Mouse (Mus musculus) erythroblast, adult 5-6 weeks (primary cell): Measurements from ENCODE around the gene Astn2. TPM values are rescaled to one million over a fixed set of nuclear protein-coding genes. Genes with fewer than 3 reads are reported as not detected.
"Not testable (repeated sequence)": the region's sequence is repeated elsewhere in the genome, so short reads cannot be mapped to it uniquely, and the experiment has no call there.

ENCODE experiments used
- ATAC-seq: replicated peaks from 2 replicates; pipeline ENCODE4 v1.8.0; 2016; ENCODE audit warnings: moderate number of reproducible peaks, mild to moderate bottlenecking, moderate TSS enrichment, inconsistent platforms; ENCODE audit not compliant: poor library complexity, low FRiP score, severe bottlenecking
- total RNA-seq, 2 experiments: library from RNA; stranded (forward) in 1 of 2; stranded (reverse) in 1 of 2; fragments of 150-400 nt in 1 of 2; fragments of 200-764, 138-1000 nt in 1 of 2; gene quantifications; 2 replicates each; pipeline versions ENCODE4 v1.2.3 to v1.2.4; 2015 to 2017; ENCODE audit warnings: low replicate concordance in 2 of 2

The Astn2 gene
- total RNA-seq, 2 experiments from 2014 or later: not detected

- ATAC-seq: no peak
Observed at GRCm38 (mm10) chr4:65699743-65700361, 704.6 kb downstream of the Astn2 start.

- ATAC-seq: no peak
Observed at GRCm38 (mm10) chr4:65695241-65695640, 709.2 kb downstream of the Astn2 start.

GRCm38 (mm10) chr4:65694011-65694410 is 710.4 kb downstream of the Astn2 start:
- ATAC-seq: no peak

- ATAC-seq: no peak
Observed at GRCm38 (mm10) chr4:65687006-65687723, 717.2 kb downstream of the Astn2 start.

GRCm38 (mm10) chr4:65686258-65687005 is 718.0 kb downstream of the Astn2 start:
- ATAC-seq: no peak

GRCm38 (mm10) chr4:65684401-65684800 is 720.0 kb downstream of the Astn2 start:
- ATAC-seq: no peak

GRCm38 (mm10) chr4:65679786-65680185 is 724.6 kb downstream of the Astn2 start:
- not testable (repeated sequence) for ATAC-seq

- no peak for ATAC-seq
Observed at GRCm38 (mm10) chr4:65678929-65679328, 725.5 kb downstream of the Astn2 start.

GRCm38 (mm10) chr4:65678495-65678894 is 725.9 kb downstream of the Astn2 start:
- ATAC-seq: no peak

- ATAC-seq: no peak
Observed at GRCm38 (mm10) chr4:65674267-65674978, 730.0 kb downstream of the Astn2 start.

- no peak for ATAC-seq
Observed at GRCm38 (mm10) chr4:65673418-65673933, 730.9 kb downstream of the Astn2 start.

GRCm38 (mm10) chr4:65672294-65672693 is 732.1 kb downstream of the Astn2 start:
- no peak for ATAC-seq

- no peak for ATAC-seq
Observed at GRCm38 (mm10) chr4:65671585-65672184, 732.7 kb downstream of the Astn2 start.

GRCm38 (mm10) chr4:65667030-65667610 is 737.3 kb downstream of the Astn2 start:
- ATAC-seq: no peak

- ATAC-seq: no peak
Observed at GRCm38 (mm10) chr4:65663176-65663575, 741.2 kb downstream of the Astn2 start.

- ATAC-seq: no peak
Observed at GRCm38 (mm10) chr4:65654723-65655122, 749.7 kb downstream of the Astn2 start.

- no peak for ATAC-seq
Observed at GRCm38 (mm10) chr4:65642611-65643010, 761.8 kb downstream of the Astn2 start.

GRCm38 (mm10) chr4:65638231-65638630 is 766.2 kb downstream of the Astn2 start:
- no peak for ATAC-seq

GRCm38 (mm10) chr4:65620125-65620524 is 784.3 kb downstream of the Astn2 start:
- no peak for ATAC-seq
